Mouse (Mus musculus) intestine, embryonic 15.5 days (tissue): ENCODE results near the gene Dscaml1. TPM values are rescaled to one million over a fixed set of nuclear protein-coding genes. Genes with fewer than 3 reads are reported as not detected.
A peak's percentile ranks its signal among the peaks of the same experiment; 100 is the strongest.

Source experiments
- ATAC-seq: fragments of 200-750 bp; cut with Nextera tagmentation; 2 replicates; pipeline ENCODE4 v1.8.0; 2017; ENCODE audit warnings: moderate TSS enrichment, moderate library complexity
- H3K27ac ChIP-seq: fragments of 300-500 bp; sonication (generic); 2 replicates; pipeline ENCODE4 v1.5.1; 2015; ENCODE audit warnings: mild to moderate bottlenecking, inconsistent platforms
- H3K27me3 ChIP-seq: fragments of 300-500 bp; sonication (generic); replicated peaks from 2 replicates; pipeline ENCODE4 v1.6.1; 2015; ENCODE audit warnings: inconsistent platforms
- H3K36me3 ChIP-seq: fragments of 300-500 bp; sonication (generic); 2 replicates; pipeline ENCODE4 v1.6.1; 2015; ENCODE audit warnings: inconsistent platforms
- H3K4me1 ChIP-seq: fragments of 300-500 bp; sonication (generic); replicated peaks from 2 replicates; pipeline ENCODE4 v1.6.1; 2015; ENCODE audit warnings: inconsistent platforms
- H3K4me2 ChIP-seq: fragments of 300-500 bp; sonication (generic); replicated peaks from 2 replicates; pipeline ENCODE4 v1.6.1; 2015; ENCODE audit warnings: mild to moderate bottlenecking, inconsistent platforms
- H3K4me3 ChIP-seq: fragments of 300-500 bp; sonication (generic); replicated peaks from 2 replicates; pipeline ENCODE4 v1.5.1; 2015; ENCODE audit warnings: inconsistent platforms
- H3K9ac ChIP-seq: fragments of 300-500 bp; sonication (generic); 2 replicates; pipeline ENCODE4 v1.6.1; 2015; ENCODE audit warnings: inconsistent platforms
- H3K9me3 ChIP-seq: fragments of 300-500 bp; sonication (generic); 2 replicates; pipeline ENCODE4 v1.6.1; 2016; ENCODE audit warnings: inconsistent platforms
- WGBS: fragments of 180-500 bp; shearing (Covaris S2); methylation state at CpG from one replicate; pipeline ENCODE4 v1.1.7; 2015; 5-methylcytosine and 5-hydroxymethylcytosine counted together
- polyA plus RNA-seq: library from polyadenylated mRNA; unstranded; fragments of >200 nt; fragmentation: Nextera tagmentation; extraction: Ambion mirVana; gene quantifications from 2 replicates; pipeline ENCODE4 v1.2.1, GENCODE M21; 2015

Dscaml1 gene
- polyA plus RNA-seq, 1 experiment from 2014 or later, result 0.44 TPM

- 79% methylated on average over 14 of the region's 14 CpGs for WGBS
- Histone ChIP-seq H3K4me2 (no peak overlapping the region), H3K9me3 (no peaks in the 10 kb centered on the region), H3K27me3 (no peaks in the 10 kb centered on the region), H3K27ac (no peak overlapping the region), H3K36me3 (no peaks in the 10 kb centered on the region), H3K4me1 (no peaks in the 10 kb centered on the region), H3K9ac (no peak overlapping the region), H3K4me3 (no peak overlapping the region)
- no peak for ATAC-seq
Measured at GRCm38 (mm10) chr9:45539265-45540044, 113.0 kb downstream of the Dscaml1 start.

GRCm38 (mm10) chr9:45546024-45546638 lies 119.7 kb downstream of the Dscaml1 start:
- Histone ChIP-seq H3K27ac (no peak overlapping the region), H3K4me2 (no peak overlapping the region), H3K9ac (no peak overlapping the region), H3K27me3 (no peaks in the 10 kb centered on the region), H3K4me3 (no peak overlapping the region), H3K4me1 (peaks cover 9% of the 10 kb centered on the region; the same call in 1 of the 2 replicates), H3K36me3 (no peaks in the 10 kb centered on the region), H3K9me3 (no peaks in the 10 kb centered on the region)
- 47% methylated on average over 13 of the region's 13 CpGs for WGBS
- peak; percentile 43; the same call in 1 of the 2 replicates for ATAC-seq

GRCm38 (mm10) chr9:45546902-45547578 lies 120.6 kb downstream of the Dscaml1 start:
- Histone ChIP-seq H3K4me3 (no peak overlapping the region), H3K27me3 (no peaks in the 10 kb centered on the region), H3K4me2 (no peak overlapping the region), H3K27ac (no peak overlapping the region), H3K9ac (no peak overlapping the region), H3K9me3 (no peaks in the 10 kb centered on the region), H3K36me3 (no peaks in the 10 kb centered on the region), H3K4me1 (peaks cover 9% of the 10 kb centered on the region; the same call in 1 of the 2 replicates)
- 66% methylated on average over 7 of the region's 7 CpGs for WGBS
- ATAC-seq, result no peak

DNA sequence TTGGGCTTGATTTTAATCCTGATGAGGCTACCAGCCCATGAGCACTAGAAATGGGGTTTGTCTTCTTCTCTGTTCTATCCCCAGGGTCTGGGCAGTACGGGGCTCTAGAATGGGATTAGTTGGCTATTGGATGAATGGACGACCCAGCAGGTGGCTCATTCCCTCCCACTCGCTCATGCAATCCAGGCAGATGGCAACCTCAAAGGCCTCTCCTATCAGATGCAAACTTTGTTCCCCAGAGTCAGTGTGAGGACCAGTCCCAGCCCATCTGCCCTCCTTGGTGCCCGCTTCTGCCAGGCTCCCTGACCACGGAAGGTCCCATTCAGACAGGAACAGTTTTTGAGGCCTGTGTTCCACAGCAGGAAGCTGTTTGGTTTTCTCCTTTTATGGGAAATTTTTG lies 123.4 kb downstream of the Dscaml1 start:
- Histone ChIP-seq H3K4me3 (no peak overlapping the region), H3K9me3 (no peaks in the 10 kb centered on the region), H3K27ac (no peak overlapping the region), H3K4me1 (peaks cover 9% of the 10 kb centered on the region; the same call in 1 of the 2 replicates), H3K36me3 (no peaks in the 10 kb centered on the region), H3K4me2 (no peak overlapping the region), H3K9ac (no peak overlapping the region), H3K27me3 (no peaks in the 10 kb centered on the region)
- WGBS, result 58% methylated on average over 5 of the region's 5 CpGs
- ATAC-seq, result no peak

- H3K9ac ChIP-seq, result no peak overlapping the region
- WGBS, result 54% methylated on average over 6 of the region's 6 CpGs
- no peaks in the 10 kb centered on the region for H3K27me3 ChIP-seq
- no peaks in the 10 kb centered on the region for H3K36me3 ChIP-seq
- no peaks in the 10 kb centered on the region for H3K9me3 ChIP-seq
- no peak overlapping the region for H3K27ac ChIP-seq
- ATAC-seq, result no peak
- no peak overlapping the region for H3K4me2 ChIP-seq
- no peak overlapping the region for H3K4me3 ChIP-seq
- peaks cover 12% of the 10 kb centered on the region for H3K4me1 ChIP-seq
Measured at GRCm38 (mm10) chr9:45550210-45550609, 123.8 kb downstream of the Dscaml1 start.

- H3K9ac ChIP-seq, result no peak overlapping the region
- ATAC-seq, result no peak
- H3K4me3 ChIP-seq, result no peak overlapping the region
- 74% methylated on average over 4 of the region's 4 CpGs for WGBS
- H3K9me3 ChIP-seq, result no peaks in the 10 kb centered on the region
- peaks cover 14% of the 10 kb centered on the region for H3K4me1 ChIP-seq
- no peak overlapping the region for H3K27ac ChIP-seq
- H3K27me3 ChIP-seq, result no peaks in the 10 kb centered on the region
- no peaks in the 10 kb centered on the region for H3K36me3 ChIP-seq
- H3K4me2 ChIP-seq, result no peak overlapping the region
Measured at GRCm38 (mm10) chr9:45550662-45551061, 124.2 kb downstream of the Dscaml1 start.

- Histone ChIP-seq H3K4me1 (peaks cover 8% of the 10 kb centered on the region; the same call in 1 of the 2 replicates), H3K4me3 (no peak overlapping the region), H3K4me2 (peak overlapping the region; percentile 24; the same call in 1 of the 2 replicates), H3K27ac (peak overlapping the region; percentile 44; the same call in 1 of the 2 replicates), H3K9me3 (no peaks in the 10 kb centered on the region), H3K27me3 (no peaks in the 10 kb centered on the region), H3K36me3 (no peaks in the 10 kb centered on the region), H3K9ac (no peak overlapping the region)
- no peak; the same call in 1 of the 2 replicates for ATAC-seq
- 23% methylated on average over 17 of the region's 17 CpGs for WGBS
Measured at GRCm38 (mm10) chr9:45555036-45555826, 128.8 kb downstream of the Dscaml1 start.

- Histone ChIP-seq H3K4me2 (no peak overlapping the region), H3K36me3 (no peaks in the 10 kb centered on the region), H3K4me3 (no peak overlapping the region), H3K9ac (no peak overlapping the region), H3K4me1 (peaks cover 8% of the 10 kb centered on the region; the same call in 1 of the 2 replicates), H3K27ac (no peak overlapping the region), H3K27me3 (no peaks in the 10 kb centered on the region), H3K9me3 (no peaks in the 10 kb centered on the region)
- no peak for ATAC-seq
- WGBS, result 90% methylated on average over 3 of the region's 3 CpGs
Measured at GRCm38 (mm10) chr9:45556882-45557281, 130.5 kb downstream of the Dscaml1 start.

DNA sequence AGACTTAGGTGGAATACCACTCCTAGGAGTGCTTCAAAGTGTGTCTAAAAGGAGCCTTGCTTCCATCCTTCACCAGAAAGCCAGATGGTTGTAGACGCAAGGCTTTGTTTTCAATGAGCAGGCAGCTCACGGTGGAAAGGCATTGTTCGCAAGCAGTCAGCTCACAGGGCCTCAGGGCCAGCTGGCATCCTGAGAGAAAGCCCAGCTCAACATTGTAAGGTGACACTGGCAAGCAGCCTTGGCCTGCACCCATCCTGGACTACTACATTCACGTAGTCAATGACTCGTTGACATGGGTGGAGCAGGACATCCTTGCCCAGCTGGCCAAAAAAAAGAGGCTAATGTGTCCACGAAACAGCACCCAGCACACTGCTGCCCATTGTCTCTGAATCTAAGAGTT lies 134.6 kb downstream of the Dscaml1 start:
- Histone ChIP-seq H3K36me3 (no peaks in the 10 kb centered on the region), H3K9ac (no peak overlapping the region), H3K27me3 (no peaks in the 10 kb centered on the region), H3K4me3 (no peak overlapping the region), H3K4me1 (no peaks in the 10 kb centered on the region), H3K27ac (no peak overlapping the region), H3K9me3 (no peaks in the 10 kb centered on the region), H3K4me2 (no peak overlapping the region)
- no peak for ATAC-seq
- 84% methylated on average over 6 of the region's 6 CpGs for WGBS

DNA sequence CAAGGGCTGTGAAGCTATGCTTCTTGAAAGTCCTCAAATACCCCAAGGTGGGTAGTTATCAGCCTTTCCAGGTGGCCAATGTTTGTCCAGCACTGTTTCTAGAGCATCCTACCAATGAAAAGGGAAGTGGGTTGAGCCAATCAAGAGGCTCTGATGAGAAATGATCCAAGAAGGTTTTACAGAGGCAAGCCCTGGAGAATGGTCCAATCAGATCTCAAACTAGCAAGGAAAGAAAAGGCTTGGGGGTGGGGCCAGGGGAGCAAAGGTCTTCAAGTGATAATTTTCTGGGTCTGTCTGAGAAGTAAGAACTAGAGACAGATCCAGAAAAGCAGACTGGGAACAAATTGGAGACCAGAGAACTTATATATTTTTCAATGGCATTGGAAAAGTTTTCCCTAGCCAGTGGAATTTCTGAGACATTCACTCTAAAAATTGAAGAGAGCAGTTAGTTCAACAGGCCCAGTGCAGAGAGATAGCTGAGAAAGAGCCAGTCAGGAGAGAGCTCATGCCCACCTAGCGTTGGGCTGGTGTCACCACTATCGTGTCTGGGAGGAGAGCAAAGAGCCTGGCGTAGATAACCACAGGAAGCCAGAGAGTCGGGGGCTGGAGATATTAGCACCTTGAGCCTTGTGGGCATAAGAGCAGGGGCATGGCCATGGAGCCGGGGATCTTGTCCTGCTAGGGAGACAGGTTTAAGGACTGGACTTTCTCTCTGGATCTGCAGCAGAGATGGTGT lies 140.6 kb downstream of the Dscaml1 start:
- 87% methylated on average over 5 of the region's 5 CpGs for WGBS
- ATAC-seq, result no peak
- H3K27me3 ChIP-seq, result no peaks in the 10 kb centered on the region
- H3K27ac ChIP-seq, result no peak overlapping the region
- H3K4me2 ChIP-seq, result no peak overlapping the region
- H3K4me1 ChIP-seq, result no peaks in the 10 kb centered on the region
- H3K36me3 ChIP-seq, result no peaks in the 10 kb centered on the region
- no peaks in the 10 kb centered on the region for H3K9me3 ChIP-seq
- H3K9ac ChIP-seq, result no peak overlapping the region
- H3K4me3 ChIP-seq, result no peak overlapping the region

DNA sequence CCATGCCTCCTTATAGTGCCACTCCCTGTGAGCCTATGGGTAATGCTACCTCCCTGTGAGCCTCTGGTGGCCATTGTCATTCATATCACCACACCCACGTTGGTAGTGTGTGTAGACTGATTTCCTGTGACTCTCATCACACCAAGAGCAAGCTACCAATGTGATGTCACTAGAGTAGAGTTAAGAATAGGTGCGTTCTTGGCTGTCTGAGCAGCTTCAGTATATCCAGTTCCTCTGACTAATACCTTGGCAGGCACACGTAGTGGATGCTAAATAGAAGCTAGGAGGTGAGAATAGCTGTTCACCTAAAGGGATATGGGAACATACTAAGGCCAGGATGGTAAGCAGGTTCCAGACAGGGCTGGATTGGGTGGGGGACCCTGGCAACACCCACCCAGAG lies 143.3 kb downstream of the Dscaml1 start:
- H3K9me3 ChIP-seq, result no peaks in the 10 kb centered on the region
- 67% methylated on average over 3 of the region's 3 CpGs for WGBS

More for the DNA sequence above, 143.3 kb downstream of the Dscaml1 start:
- Histone ChIP-seq H3K27ac (no peak overlapping the region), H3K36me3 (no peaks in the 10 kb centered on the region), H3K9ac (no peak overlapping the region), H3K4me2 (no peak overlapping the region), H3K4me3 (no peak overlapping the region), H3K27me3 (no peaks in the 10 kb centered on the region), H3K4me1 (no peaks in the 10 kb centered on the region)
- ATAC-seq, result no peak
